Mouse (Mus musculus) right cerebral cortex, postnatal 10 days (tissue): Measurements from ENCODE around the gene Rab29.
A peak's percentile ranks its signal among the peaks of the same experiment; 100 is the strongest.
"Not testable (repeated sequence)": the region's sequence is repeated elsewhere in the genome, so short reads cannot be mapped to it uniquely, and the experiment has no call there.

ENCODE experiments used
- DNase-seq, 2 experiments: peaks; one replicate each; pipeline ENCODE4 v3.0.0; 2021; ENCODE audit warnings: low spot score in 2 of 2

The Rab29 gene

DNA sequence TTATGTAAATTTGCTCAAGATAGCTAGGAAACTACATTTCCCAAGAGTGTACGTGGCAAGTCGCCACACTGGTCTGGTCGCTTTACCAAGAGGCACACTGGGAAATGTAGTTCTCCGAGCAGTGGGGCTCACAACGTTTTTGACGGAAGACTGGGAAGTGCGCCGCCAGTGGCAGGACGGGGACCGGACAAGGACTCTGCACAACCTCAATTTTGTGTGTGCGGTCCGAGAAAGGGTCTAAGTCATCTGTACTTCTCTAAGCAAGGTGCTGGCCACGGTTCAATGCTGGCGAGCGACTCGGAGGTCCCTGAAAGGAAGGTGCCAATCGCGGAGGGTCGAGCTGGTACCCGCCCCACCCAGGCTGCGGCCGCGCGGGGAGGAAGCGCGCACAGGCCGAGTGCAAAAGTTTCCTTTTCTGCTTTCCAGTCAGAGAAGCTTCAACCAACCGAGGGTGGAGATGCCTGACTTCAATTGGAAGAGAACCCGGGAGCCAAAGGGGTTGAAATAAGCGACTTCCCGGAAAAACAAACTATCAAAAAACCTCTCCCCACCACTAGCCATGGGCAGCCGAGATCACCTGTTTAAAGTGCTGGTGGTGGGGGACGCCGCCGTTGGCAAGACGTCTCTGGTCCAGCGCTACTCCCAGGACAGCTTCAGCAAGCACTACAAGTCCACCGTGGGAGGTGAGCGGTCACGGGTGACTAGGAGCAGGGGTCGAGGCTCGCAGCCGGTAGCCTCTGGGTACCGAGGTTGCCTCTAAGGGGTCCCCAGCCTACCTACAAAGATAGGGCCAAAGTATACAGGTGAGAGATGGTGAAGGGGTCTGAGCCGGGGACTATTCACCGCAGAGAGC is at the start of gene Rab29:
Gene Rab29 (plus strand): TSS at position 132 of the 853 bp plus-strand sequence.
- DNase-seq = peak; percentile 95 to 96

DNA sequence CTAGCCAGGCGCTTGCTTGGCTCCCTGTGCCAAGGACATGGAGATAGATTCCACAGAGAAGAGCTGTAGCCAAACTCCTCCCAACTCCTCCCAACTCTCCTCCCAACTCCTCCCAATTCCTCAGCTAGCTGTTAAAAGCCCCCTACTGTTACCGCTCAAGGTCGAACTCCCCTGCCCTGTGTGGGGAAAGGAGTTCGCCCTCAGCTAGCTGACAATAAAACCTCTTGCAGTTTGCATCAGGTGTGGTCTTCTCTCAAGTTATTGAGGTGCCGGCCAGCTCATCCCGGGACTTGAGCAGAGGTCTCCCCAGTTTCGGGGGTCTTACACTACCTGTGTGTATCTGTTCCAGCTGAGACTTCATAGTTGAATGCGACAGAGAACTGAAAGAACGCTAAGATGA is 46.7 kb upstream of the Rab29 start:
- DNase-seq = not testable (repeated sequence)

DNA sequence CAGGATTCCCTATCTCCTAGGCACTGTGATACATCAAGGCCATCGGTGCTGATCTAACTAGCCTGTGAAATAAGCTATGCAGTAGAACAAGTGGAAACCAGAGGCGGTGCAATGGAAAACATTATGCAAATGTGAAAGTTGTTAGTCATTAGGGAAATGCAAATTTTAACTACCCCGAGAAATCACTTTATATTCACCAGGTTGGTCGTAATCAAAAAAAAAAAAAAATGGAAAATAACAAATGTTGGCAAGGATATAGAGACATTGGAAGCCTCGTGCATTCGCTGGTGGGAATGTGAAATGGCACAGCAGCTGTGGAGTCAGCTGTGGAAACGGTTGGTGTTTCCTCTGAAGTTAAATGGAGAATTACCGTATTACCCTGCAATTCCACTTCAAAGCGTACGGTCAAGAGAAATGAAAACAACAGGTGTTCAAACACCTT is 46.1 kb upstream of the Rab29 start:
- no peak for DNase-seq

DNA sequence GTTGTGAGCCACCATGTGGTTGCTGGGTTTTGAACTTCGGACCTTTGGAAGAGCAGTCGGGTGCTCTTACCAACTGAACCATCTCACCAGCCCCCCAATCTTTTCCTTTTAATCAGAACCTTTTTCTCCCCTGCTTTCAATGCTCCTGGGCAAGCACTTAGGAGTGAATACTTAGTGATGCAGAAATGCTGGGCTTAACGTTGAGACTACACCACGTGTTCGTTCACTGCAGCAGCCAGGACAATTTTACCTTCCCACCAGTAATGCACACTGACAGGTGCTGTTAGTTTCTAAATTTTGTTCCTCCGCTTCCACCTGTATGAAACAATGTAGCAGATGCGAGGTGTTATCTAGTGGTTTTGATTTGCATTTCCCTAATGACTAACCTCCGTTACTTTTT is 44.7 kb upstream of the Rab29 start:
- DNase-seq = no peak

DNA sequence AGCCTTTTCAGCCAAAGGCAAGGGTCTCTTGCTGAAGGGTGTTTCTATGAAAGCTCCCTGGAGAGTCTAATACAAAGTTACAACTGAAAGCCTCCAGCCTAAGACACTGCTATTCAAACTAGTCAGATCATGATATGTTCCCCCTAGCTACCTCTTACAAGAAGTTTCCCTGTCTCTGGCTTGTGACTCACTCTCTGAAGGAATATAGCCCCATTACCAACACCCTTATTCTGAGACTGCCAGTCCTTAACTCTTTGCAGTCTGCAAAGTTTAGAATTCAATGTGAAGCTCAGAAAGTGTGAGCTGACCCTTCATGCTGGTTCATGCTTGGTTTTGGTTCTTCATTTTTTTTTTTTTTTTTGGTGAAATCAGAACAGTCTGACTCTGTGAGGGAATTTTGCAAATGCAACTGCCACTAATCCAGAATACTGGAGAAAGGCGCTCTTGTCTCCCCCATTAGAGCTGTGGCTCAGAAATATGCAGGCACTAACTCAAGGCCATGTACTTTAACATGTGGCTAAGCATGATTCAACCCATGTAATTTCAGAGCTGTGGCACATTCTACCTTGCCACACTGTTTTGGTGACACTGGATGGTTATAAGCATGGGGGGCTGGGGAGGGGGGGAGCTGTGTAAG is 44.0 kb upstream of the Rab29 start:
- DNase-seq = no peak

DNA sequence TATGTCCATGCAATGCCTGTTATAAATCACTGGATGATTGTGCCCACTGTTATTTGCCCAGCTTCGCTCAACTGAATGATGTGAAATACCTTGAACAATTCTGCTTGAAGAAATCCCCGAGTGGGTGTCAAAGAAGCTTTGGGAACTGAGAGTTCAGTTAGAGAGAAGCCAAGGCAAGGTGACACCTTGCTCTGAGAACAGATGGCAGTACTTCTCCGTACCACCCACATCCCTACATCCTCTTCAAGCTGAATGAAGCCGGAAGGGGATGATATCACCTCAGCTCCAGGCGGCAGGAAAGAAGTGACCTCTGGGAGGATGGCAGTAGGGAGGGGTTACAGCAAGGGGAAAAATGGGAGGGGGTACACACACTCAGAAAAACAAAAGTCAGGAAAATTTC is 43.5 kb upstream of the Rab29 start:
- no peak for DNase-seq

DNA sequence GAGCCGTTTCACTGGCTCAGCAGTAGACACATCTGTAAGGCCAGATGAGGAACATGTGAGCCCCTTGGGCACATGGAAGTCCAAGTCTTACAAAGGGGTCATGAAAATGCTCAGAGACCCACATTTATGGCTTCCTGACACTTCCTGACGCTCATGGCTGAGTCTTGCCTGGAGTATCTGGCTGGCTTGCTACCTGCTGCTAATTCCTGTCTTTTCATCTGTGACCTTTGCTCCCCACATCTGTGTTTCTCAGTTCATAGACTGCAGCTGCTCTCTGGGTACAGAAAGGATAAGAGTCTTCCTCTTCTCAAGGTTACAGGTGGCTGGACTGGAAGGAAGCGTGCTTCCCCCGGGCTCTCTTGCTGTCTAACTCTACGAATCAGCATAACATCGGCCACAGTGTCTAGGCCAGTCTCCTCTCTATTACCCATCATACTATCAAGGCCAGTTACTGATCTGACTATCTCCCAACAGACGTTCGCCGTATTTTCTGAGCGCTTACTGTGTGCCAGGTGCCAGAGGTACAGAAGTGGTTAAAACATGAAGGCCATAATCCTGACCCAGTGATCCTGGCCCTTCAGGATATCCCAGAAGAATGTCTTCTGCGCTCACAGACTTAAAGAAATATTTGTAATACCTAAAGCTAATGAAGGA is 42.4 kb upstream of the Rab29 start:
- DNase-seq = no peak

DNA sequence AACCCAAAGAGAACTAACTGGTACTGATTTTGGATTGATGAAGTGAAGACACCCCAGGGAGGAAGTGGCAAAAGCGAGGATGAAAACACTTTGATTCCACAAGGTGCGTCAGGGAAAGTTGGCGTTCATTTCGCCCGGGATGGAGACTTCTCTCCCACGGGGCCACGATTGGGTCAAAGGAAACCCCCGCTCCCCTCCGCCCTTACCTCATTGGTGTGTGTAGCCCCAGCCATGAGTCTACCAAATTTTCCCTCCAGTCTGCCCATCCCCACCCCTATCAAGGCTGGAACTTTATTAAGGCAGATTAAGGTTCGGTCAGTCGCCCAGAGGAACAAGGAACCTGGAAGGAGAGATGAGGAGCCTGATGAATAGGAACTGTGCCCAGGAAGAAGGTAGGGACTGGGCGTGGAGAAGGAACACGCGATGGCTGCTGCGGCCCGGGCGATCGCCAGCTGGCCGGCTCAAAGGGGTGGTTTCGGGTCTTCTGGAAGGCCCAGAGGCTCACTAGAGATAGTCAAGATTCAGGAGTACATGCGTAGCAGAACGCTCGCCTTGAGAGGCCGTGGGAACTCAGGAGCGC is 39.7 kb upstream of the Rab29 start, which contains the start of gene Slc41a1:
Gene Slc41a1 (plus strand): TSS at position 287 of the 580 bp plus-strand sequence.
- no peak for DNase-seq

DNA sequence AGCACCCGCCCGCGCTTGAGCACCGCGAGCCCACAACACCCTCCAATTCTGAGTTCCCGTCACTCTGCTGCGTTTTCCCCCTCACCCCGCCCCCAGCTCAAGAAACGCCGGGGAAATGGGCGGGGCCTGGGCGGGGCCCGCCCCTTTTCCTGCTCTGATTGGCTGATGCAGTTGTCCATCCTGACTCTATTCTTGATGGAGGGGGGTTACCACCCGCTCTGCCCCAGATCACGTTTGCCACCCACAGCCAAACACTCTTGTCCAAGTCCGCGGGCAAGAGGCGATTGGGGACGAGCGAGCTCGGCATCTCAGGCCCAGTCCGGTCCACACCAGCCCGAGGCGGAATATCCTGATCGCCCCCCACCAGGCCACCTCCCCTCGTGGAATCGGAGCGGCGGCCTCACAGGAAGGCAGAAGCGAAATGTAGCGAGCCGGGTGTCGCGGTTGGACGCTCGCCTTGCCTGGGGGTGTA is 39.2 kb upstream of the Rab29 start:
- DNase-seq = peak; percentile 95 to 96

DNA sequence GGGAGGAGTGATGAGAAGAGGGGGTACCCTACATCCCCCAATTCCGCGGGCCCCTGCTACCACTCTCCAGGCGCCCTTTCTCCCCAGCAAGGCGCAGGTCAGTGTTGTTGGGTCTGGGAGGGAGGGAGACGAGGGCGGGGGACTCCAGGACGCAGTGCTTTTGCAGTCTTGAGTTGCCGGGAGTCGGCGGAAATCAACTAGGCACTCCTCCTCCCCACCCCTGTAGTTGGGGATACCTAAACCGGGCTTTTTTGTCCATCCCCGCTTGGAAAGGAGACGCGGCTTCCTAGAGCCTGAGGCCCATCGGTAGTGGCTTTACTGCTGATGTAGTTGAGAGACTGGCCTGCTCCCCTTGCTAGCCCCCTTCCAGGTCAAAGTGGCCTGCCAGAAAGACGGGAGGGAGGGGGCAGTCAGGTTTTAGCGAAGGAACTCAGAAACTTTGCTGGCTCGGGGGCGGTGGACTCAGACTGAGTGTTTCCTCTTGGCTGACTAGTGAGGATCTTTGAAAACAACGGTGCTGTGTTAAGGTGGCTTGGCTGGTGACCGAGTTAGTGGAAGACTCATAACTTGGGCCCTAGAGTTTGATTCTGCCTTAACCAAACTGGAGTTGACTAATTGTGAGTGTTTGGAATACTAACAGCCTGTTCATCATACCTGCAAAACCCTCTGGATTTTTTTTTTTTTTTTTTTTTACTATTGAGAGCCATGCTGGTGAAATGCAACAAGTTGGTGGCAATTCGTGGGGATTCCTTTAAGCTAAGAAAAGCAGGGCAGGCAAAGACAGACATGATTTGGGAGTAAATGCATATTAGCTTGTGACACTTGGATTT is 38.5 kb upstream of the Rab29 start:
- peak; percentile 54 to 58 for DNase-seq

DNA sequence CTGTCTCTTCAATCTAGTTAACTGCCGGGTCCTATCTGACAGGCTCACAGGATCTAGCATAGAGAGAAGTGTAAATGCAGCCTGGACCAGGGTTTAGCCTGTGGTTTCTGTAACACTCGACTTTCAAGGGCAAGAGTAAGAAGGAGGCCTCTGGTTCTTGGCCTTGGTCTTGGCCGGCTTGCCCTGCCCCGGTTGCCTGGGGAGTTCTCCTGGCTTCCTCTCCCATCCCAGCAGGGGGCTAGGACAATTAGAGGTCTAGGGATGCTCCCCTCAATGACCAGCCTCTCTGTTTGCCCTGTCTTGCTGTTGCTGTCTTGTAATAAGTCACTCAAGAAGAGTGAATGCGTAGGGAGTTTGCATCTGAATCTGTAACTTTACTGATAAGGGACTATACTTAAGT is 37.7 kb upstream of the Rab29 start:
- no peak for DNase-seq

DNA sequence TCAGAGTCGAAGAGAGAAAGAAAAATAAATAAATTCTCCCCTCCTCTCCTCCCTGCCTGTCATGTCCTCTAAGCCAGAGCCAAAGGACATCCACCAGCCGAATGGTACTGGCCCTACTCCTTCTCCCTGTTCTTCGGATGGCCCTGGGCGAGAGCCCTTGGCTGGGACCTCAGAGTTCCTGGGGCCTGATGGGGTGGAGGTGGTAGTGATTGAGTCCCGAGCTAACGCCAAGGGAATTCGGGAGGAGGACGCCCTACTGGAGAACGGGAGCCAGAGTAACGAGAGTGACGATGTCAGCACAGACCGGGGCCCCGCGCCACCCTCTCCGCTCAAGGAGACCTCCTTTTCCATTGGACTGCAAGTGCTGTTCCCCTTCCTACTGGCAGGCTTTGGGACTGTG is 36.5 kb upstream of the Rab29 start:
- DNase-seq = no peak

DNA sequence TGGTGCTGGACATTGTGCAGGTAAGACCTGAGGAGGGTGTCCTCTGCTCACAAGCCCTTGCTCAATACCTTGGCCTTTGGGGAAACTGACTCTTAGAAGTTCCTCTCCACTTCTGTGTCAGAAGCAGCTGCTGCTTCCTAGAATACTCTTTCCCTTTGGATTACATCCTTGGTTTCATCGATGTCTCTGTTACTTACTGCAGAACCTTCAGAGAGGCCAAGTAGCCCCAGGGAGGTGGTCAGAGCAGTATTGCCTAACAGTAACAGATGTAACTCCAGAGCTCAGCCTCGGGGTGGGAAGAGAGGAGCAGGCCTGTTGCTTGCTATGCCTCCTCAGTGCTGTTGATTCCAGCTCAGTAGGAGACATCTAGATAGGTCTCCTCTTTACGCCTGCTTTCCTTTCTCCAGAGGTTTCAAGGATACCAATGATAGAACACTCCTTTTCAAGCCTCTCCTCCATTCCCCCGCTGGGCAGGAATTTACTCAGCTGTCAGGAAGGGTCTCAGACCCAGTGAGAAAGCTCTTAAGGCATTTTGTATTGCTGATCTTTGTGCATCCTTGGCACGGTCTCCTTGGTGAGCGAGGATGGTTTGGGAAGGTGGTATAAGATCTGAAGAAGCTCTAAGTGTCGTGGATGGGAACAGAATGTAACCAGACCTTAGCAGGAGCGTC is 35.9 kb upstream of the Rab29 start:
- DNase-seq = no peak

DNA sequence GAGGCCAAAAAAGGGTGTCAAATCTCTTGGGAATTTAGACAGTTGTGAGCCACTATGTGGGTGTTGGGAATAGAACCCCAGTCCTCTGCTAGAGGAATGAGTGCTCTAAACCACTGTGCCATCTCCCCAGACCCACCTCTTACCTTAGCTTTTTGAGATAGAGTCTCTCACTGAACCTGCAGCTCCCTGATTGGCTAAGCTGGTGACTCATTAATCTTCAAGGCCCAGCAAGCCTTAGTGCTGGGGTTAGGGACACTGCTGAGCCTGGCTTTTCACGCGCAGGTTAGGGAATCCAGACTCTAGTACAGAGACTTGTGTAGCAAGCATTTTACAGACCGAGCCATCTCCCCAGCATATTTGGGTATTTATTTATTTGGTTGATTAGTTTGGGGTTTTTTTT is 30.0 kb upstream of the Rab29 start:
- no peak for DNase-seq

DNA sequence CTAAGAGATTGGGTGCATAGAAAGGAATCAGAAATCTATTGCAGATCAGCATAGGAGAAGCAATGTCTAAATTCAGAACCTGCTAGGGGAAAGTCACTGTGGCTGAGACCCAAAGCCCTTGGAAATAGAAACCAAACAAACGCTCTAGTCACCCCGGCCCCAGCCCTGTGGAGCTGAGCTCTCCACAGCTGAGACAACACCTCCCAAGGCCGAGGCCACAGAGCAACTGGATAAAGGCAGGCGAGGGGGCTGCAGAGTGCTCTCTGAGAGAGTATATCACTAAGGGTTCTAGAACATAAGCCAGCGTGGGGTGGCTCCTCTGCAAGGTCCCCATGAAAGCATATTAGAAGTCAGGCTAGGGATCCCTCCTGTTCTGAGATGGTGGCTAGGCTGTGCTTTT is 28.5 kb upstream of the Rab29 start:
- no peak for DNase-seq

DNA sequence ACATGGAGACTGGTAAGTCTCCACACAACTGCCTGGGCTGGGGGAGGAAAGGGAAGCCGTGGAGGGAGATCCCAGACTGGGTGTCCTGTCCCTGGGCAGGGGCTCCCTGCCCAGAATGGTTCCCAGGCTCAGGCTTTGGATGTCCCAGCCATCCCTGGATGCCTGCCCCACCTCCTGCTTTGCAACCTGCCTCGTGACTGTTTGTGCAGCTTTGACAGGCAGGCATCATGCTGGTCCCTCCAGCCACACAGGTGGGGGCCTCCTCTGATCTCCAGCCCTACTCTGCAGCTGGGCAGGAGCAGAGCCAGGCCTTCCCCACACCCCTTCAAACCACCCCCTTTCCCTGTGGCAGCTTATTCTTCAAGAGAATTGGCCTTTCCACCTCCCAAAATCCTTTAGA is 27.7 kb upstream of the Rab29 start:
- DNase-seq = peak; percentile 58 to 61

DNA sequence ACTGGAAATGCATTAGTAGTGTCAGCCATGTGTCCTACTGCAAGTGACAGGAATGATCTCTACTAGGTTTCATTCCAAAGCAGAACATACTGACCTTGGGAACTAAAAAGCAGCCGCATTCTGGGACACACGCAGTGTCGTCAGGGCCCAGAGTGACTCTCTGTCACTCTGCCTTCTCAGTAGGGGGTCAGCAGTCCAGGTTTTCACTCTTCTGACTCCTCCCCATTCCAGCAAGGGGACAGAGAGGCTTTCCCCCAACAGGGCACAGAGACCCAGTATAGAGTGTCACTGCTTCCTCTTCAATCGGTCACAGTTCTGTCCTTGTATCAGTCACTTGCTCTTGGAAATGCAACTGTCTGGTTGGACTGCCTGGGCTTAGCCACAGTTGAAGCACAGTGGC is 24.8 kb upstream of the Rab29 start:
- no peak for DNase-seq

DNA sequence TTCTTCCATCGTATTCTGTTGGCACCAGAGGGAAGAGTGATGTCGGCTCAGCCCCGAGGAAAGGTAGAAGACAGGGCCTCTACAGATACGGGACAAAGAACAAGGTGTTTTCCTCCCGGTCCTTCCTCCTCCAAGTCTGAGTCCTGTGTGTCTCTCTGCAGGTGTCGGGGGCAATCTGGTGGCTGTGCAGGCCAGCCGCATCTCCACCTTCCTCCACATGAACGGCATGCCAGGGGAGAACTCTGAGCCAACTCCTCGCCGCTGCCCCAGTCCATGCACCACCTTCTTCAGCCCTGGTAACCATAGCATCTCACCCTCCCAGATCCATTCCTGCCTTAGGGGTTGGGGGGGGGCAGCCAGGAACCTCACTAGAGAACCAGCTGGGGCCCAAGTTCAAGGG is 23.3 kb upstream of the Rab29 start:
- DNase-seq = no peak

DNA sequence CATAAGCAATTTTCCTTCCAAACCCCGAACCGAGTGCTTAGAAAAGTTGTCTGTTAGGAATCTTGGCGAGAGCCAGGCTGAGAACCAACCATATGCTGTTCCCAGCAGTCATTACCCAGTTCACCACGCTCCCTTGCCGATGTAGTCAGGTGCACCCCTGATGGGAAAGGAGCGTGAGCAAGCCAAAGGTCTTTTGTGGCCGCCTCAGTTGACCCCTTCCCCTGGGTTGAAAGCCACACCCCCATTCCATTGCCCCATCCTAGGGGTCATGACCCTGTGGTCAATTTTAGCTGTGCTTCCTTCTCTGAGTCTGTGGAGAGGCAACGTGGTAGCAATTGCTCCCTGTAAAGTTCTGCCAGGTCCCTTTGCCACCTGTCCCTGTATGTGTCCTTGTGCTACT is 22.1 kb upstream of the Rab29 start:
- no peak for DNase-seq

DNA sequence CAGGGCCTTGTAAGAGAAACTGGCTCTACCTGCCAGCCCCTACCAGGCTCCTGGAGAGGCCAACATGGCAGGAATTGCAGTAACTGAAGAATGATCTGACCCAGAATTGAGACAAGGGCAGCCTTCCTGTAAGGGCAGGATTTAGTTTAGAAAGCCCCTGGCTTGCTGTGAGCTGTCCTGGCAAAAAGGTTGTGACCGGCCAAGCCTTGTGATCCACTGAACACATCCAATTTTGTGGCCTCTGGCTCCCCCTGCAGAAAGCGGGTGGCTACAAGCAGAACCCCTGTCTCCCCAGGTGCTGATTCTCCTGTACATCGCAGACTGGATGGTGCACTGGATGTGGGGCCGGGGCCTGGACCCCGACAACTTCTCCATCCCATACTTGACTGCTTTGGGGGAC is 20.8 kb upstream of the Rab29 start:
- peak; percentile 57 to 72 for DNase-seq

DNA sequence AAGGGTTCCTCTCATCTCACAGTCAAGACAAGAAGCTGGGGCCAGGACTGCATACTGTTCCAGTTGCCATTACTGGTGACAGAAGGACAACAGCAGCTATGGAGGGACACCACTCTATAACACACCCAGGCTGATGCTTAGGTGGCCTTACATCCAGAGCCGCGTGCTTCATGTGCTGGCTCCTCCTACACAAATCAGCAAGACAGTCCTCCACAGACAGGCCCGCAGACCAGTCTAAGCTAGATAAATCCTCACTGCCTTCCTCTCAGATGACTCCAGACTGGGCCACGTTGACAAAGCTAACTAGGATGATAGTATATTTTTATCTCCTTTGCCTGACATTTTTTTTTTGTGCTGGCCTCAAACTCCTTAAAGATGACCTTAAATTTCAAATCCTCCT is 5.2 kb upstream of the Rab29 start:
- no peak for DNase-seq
